Mouse (Mus musculus) kidney, adult 2 months (tissue): Measurements from ENCODE around the gene Usp54.

Experiments used
- CTCF ChIP-seq: fragments of 200-500 bp; conservative IDR thresholded peaks from 2 replicates; pipeline ENCODE4 v1.5.1; 2011; ENCODE audit warnings: low read depth, mild to moderate bottlenecking, control low read depth, low read length, moderate library complexity, mixed read lengths; ENCODE audit not compliant: insufficient read depth, insufficient read length
- POLR2A ChIP-seq: fragments of 200-500 bp; IDR thresholded peaks from one replicate; pipeline ENCODE4 v1.6.1; 2011; ENCODE audit warnings: low read depth, low read length, control low read depth

GRCm38 (mm10) chr14:20618211-20618610, 22.7 kb downstream of the Usp54 start:
- TF ChIP-seq POLR2A (no peak), CTCF (no peak)
